Mouse (Mus musculus) fat pad, adult 2 months (tissue): ENCODE results near the gene Dcaf12l2.

Experiments
- DNase-seq: peaks from one replicate; pipeline ENCODE4 v3.0.0-alpha.2; 2011; ENCODE audit warnings: low read depth, low spot score; ENCODE audit errors: extremely low read depth

Dcaf12l2 gene

DNA sequence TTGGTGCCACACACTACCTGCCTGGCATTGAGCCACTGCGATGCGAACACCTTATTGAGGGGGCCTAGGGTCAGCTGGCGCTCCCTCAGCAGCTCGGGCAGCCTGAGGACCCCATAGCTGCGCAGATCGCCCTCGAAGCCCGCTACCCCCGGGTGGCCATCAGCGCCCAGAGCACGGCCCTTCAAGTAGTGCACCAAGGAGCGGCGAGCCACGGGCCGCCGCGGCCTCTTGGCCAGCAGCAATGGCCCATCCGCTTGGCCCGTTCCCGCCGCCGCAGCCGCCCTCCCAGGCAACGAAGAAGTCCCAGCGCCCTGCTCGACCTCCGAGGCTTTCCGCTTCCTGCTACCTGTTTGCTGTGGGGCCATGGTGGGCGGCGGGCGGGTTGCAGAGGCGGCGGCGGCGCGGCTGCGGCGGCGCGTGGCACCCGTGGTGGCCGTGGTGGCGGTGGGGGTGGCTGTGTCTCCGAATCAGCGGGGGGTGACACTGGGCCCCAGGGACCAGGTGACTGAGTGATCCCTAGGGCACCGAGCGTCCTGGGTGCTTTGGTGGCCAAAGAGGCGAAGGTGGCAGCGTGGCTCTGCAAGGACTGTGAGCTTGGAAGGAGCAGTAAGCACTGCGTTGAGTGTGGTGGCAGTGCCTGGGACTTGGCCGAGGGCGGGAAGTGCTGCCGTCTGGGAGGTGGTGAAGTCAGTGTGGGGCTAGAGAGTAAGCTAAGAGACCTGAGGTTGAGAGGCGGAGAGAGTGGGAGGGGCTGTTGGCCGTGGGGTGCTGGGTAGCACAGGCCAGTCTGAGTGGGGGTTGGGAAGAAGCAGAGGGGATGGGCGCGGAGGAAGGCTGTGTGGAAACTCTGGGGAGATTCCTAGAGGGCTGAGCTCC is at the start of gene Dcaf12l2:
Gene Dcaf12l2, minus strand, starts transcription at position 697 of the 876 bp plus-strand sequence.
- DNase-seq: no peak

DNA sequence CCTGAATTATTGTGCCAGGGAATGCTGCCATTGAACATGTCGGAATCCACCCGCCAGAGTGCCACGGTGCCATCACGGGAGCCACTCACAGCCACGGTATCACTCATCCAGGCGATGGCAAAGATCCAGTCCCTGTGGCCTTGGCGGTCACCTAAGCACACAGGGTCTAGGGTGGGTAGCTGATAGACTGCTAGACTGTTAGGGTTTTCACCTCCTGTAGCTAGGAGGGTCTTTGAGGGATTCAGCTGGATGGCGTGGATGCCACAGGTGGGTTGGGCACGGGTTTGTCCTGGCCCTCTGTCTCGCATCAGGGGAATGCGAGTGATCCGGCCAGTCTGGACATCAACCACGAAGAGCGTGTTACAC is 879 bp downstream of the Dcaf12l2 start:
- no peak for DNase-seq
